Mouse (Mus musculus) liver, adult 2 months (tissue): ENCODE results near the gene Nfkbid. TPM values are rescaled to one million over a fixed set of nuclear protein-coding genes. Genes with fewer than 3 reads are reported as not detected.
A peak's percentile ranks its signal among the peaks of the same experiment; 100 is the strongest.

Experiments used
- DNase-seq: peaks from one replicate; pipeline ENCODE4 v3.0.0-alpha.2; 2011; ENCODE audit warnings: low read depth, low spot score; ENCODE audit errors: extremely low read depth
- H3K27ac ChIP-seq: fragments of 200-500 bp; replicated peaks from 2 replicates; pipeline ENCODE4 v1.5.1; 2012; ENCODE audit warnings: low read depth, mild to moderate bottlenecking, control low read depth, inconsistent platforms, low read length; ENCODE audit not compliant: insufficient read depth
- H3K27me3 ChIP-seq: fragments of 200-500 bp; 2 replicates; pipeline ENCODE4 v1.6.1; 2012; ENCODE audit warnings: mild to moderate bottlenecking, moderate library complexity, low read length, inconsistent platforms; ENCODE audit not compliant: control insufficient read depth, insufficient read depth
- H3K36me3 ChIP-seq: fragments of 200-500 bp; 2 replicates; pipeline ENCODE4 v1.6.1; 2012; ENCODE audit warnings: low read length, inconsistent platforms; ENCODE audit not compliant: control insufficient read depth, insufficient read depth
- H3K4me1 ChIP-seq: fragments of 200-500 bp; 2 replicates; pipeline ENCODE4 v1.6.1; 2011; ENCODE audit warnings: low read length; ENCODE audit not compliant: control insufficient read depth, insufficient read depth
- H3K4me3 ChIP-seq: fragments of 200-500 bp; 2 replicates; pipeline ENCODE4 v1.5.1; 2011; ENCODE audit warnings: low read depth, mild to moderate bottlenecking, control low read depth, low read length, moderate library complexity; ENCODE audit not compliant: insufficient read depth
- H3K79me2 ChIP-seq: fragments of 200-500 bp; 2 replicates; pipeline ENCODE4 v1.6.1; 2012; ENCODE audit warnings: inconsistent platforms, mild to moderate bottlenecking, low read length, moderate library complexity; ENCODE audit not compliant: control insufficient read depth, insufficient read depth
- H3K9ac ChIP-seq: fragments of 200-500 bp; 2 replicates; pipeline ENCODE4 v1.6.1; 2012; ENCODE audit warnings: low read depth, mild to moderate bottlenecking, control low read depth, inconsistent platforms, low read length
- CTCF ChIP-seq: fragments of 200-500 bp; IDR thresholded peaks from 2 replicates; pipeline ENCODE4 v1.5.1; 2011; ENCODE audit warnings: low read depth, low read length, control low read depth
- POLR2A ChIP-seq: fragments of 200-500 bp; IDR thresholded peaks from 2 replicates; pipeline ENCODE4 v1.6.1; 2011; ENCODE audit warnings: low read length, control low read depth; ENCODE audit not compliant: insufficient read depth; ENCODE audit errors: extremely low read depth
- WGBS: fragments of 180-500 bp; shearing (Covaris S2); methylation state at CpG from one replicate; pipeline ENCODE4 v1.1.7; 2018; 5-methylcytosine and 5-hydroxymethylcytosine counted together
- polyA plus RNA-seq: library from polyadenylated mRNA; depleted of rRNA; stranded (reverse); fragments of >200 nt; gene quantifications from 2 replicates; pipeline ENCODE4 v1.2.3, GENCODE M21; 2012; rRNA removed
- total RNA-seq: library from RNA; depleted of rRNA; stranded (reverse); fragments of >200 nt; gene quantifications from 2 replicates; pipeline ENCODE4 v1.2.3, GENCODE M21; 2014; rRNA removed

The Nfkbid gene
- total RNA-seq (0.55 and 1.0 TPM in 2 replicates), polyA plus RNA-seq (0.52 and 0.92 TPM in 2 replicates)

DNA sequence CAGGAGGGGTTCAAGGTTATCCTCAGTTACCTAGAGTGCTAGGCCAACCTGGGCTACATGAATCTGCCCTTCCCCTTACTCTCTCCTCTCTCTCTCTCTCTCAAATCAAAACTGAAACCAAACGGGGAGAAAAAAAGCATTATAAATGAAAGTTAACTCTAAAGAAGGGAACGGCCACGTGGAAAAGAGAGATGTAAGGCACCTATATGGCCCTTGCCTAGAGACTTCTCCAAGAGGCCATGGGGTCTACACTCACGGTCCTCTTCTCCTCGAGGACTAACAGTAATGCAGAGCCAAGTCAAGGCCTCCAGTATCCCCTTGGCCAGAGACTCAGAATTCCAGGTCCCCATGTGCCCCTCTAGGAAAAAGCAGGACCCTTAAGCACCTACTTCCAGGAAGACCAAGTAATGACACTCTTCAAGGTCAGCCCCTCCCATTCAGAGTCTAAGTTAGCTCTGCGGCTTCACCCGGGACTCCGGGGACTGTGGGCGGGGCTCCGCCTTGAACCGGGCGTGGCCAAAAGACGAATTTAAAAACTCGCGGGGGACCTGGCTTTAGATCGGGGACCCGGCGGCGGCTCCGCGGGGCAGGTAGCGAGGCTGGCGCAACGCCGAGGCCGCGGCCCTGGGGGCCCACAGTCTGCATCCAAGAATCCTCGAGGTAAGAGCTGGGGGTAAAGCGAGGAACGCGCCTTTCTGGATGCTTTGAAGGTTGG, at the start of gene Nfkbid:
Gene Nfkbid, plus strand, starts transcription at position 558 of the 715 bp plus-strand sequence.
- DNase-seq, result peak; percentile 22
- Histone ChIP-seq H3K9ac (peak within 1 kb of the TSS; percentile 54), H3K27ac (peak within 1 kb of the TSS; percentile 56), H3K4me3 (peak within 1 kb of the TSS; percentile 50), H3K36me3 (no peaks in the 10 kb centered on the region), H3K79me2 (no peaks in the 10 kb centered on the region), H3K27me3 (no peaks in the 10 kb centered on the region), H3K4me1 (0 out of 2 replicates have a peak, but pooled peaks cover 2% of the 10 kb centered on the region)
- 11% methylated on average over 31 of the region's 31 CpGs for WGBS
- no peak for TF ChIP-seq CTCF
- no peak for TF ChIP-seq POLR2A

DNA sequence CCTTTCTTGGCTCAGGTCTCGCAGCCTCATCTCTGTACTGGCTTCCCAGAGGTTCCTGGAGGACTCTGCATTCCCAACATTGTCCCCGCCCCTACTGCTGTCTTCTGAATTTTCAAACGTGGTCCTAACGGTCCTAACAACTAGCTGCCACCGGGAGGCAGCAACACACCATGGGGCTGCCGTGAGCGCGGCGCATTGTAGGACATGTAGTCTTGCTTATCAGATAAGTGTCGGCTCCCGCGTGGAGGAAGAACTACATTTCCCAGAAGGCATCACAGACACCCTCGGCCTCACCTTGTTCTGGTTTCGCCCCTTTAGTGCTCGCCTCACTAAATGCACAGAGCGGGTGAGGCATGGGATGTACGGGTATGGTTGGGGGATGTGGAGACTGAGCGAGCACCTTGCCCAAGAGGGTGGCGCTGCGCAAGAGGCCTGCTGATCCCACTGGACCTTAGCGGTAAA, 48.0 kb upstream of the Nfkbid start:
- peak overlapping the region; percentile 63 for H3K9ac ChIP-seq
- no peaks in the 10 kb centered on the region for H3K4me1 ChIP-seq
- no peaks in the 10 kb centered on the region for H3K36me3 ChIP-seq
- peak; percentile 86 for DNase-seq
- H3K4me3 ChIP-seq, result peak overlapping the region; percentile 67
- H3K27ac ChIP-seq, result no peak overlapping the region
- H3K27me3 ChIP-seq, result no peaks in the 10 kb centered on the region
- H3K79me2 ChIP-seq, result no peaks in the 10 kb centered on the region
- no peak for TF ChIP-seq POLR2A
- peak; percentile 98 for TF ChIP-seq CTCF
- WGBS, result under 1% methylated on average over 21 of the region's 21 CpGs

DNA sequence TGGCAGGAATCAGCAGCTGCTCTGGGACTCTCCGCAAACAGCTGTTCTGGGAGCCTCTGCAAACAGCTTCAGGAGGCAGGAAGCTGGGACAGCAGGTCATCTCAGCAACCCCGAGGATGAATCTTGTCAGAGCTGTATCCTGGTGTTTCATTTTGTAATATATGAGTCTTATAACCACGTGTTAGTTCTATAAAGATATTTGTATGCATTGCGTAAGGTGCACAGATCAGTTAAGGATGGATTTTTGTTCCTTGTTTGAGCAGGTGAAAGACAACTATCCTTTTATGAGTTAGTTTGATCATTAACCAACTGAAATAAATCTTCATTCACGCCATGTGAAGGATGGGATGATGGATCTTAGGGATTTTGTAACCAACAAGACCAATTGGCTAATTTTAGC, 41.5 kb upstream of the Nfkbid start:
- WGBS, result 39% methylated on average over 5 of the region's 5 CpGs
- H3K4me3 ChIP-seq, result no peak overlapping the region
- H3K27ac ChIP-seq, result no peak overlapping the region
- DNase-seq, result no peak
- no peaks in the 10 kb centered on the region for H3K36me3 ChIP-seq
- H3K27me3 ChIP-seq, result no peaks in the 10 kb centered on the region
- H3K79me2 ChIP-seq, result no peaks in the 10 kb centered on the region
- no peak overlapping the region for H3K9ac ChIP-seq
- no peak for TF ChIP-seq CTCF
- TF ChIP-seq POLR2A, result no peak
- no peaks in the 10 kb centered on the region for H3K4me1 ChIP-seq

DNA sequence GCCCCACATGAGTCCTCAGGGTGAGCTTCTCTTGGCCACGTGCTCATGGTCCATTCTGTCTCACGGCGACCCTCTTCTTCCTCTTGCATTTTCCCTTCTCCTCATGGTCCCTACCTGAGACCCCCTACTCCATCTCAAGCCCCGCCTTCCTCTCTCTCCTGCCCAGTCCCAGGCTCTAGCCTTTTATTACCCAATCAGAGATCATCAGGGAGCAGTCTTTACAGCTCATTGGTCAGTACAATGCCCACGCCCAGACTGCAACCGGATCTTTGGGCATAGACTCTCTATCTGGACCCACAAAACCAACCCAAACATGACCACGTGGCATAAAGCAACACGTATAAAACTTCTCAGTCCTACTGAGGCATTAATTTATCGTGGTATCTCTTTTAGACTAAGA, 37.4 kb upstream of the Nfkbid start:
- Histone ChIP-seq H3K36me3 (no peaks in the 10 kb centered on the region), H3K9ac (no peak overlapping the region), H3K27me3 (no peaks in the 10 kb centered on the region), H3K4me3 (no peak overlapping the region), H3K27ac (no peak overlapping the region), H3K79me2 (no peaks in the 10 kb centered on the region), H3K4me1 (no peaks in the 10 kb centered on the region)
- no peak for DNase-seq
- 84% methylated on average over 9 of the region's 9 CpGs for WGBS
- TF ChIP-seq POLR2A (no peak), CTCF (no peak)

DNA sequence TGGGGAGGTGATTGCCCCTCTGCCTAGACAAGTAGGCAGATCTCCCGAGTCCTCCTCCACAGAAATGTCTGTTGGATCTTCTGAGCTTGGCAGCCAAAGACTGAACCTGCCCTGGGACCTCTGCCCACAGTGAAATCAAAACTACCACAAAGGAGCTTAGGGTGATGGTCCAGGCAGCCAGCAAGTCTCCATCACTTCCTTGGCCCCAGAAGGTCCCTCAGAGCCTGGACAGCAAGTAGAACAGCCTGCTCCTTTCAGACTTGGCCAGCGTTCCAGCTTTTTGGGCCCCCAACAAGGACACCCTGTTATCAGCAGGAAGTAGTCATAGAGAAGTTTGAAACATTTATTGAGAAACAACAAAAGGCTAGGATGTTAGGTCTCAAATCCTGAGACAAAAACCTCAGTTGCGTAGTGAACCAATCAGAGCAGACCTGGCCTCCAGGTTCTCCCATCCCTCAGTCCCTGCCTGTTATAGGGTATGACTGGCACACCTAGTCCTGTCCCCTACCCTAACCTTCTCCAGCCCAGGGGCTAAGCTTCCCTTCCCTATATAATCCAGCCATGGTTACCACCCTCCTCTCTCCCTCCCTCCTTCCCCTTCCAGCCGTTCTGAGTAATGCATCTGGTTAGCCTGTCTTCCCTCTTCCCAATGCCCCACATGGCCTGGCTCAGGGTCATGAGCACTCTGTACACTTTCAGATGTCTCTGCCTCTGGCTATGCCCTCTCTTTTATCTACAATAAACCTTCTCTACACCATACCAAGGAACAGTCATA, 28.6 kb upstream of the Nfkbid start:
- no peak overlapping the region for H3K9ac ChIP-seq
- 63% methylated on average over 4 of the region's 4 CpGs for WGBS
- no peaks in the 10 kb centered on the region for H3K27me3 ChIP-seq
- H3K4me1 ChIP-seq, result no peaks in the 10 kb centered on the region
- TF ChIP-seq POLR2A (no peak), CTCF (no peak)
- no peak overlapping the region for H3K4me3 ChIP-seq
- H3K27ac ChIP-seq, result no peak overlapping the region; the same call in 1 of the 2 replicates
- no peaks in the 10 kb centered on the region for H3K36me3 ChIP-seq
- DNase-seq, result no peak
- no peaks in the 10 kb centered on the region for H3K79me2 ChIP-seq

DNA sequence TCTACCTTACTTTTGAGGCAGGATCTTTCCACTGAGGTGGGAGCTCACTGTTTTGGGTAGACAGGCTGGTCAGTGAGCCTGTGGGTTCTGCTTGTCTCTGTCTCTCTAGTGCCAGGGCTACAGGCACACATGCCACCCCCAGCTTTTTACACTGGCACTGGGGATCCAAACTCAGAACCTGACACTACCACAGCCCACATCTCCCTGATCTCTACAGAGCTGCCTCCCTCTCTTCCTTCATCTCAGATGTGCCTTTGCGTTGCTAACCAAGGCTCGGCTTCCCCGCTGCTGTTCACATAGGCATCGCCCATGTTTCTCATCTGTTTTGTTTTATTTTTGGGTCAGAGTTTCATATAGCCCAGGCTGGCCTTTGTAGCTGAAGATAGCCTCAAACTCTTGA, 27.9 kb upstream of the Nfkbid start:
- no peak overlapping the region for H3K4me3 ChIP-seq
- no peak overlapping the region for H3K9ac ChIP-seq
- no peak for DNase-seq
- no peaks in the 10 kb centered on the region for H3K4me1 ChIP-seq
- H3K79me2 ChIP-seq, result no peaks in the 10 kb centered on the region
- no peaks in the 10 kb centered on the region for H3K36me3 ChIP-seq
- H3K27me3 ChIP-seq, result no peaks in the 10 kb centered on the region
- H3K27ac ChIP-seq, result peak overlapping the region; percentile 31
- WGBS, result 81% methylated on average over 4 of the region's 4 CpGs
- TF ChIP-seq POLR2A (no peak), CTCF (no peak)
